Mouse (Mus musculus) thymus, adult 2 months (tissue): ENCODE results near the gene Mlec. TPM values are rescaled to one million over a fixed set of nuclear protein-coding genes. Genes with fewer than 3 reads are reported as not detected.
A peak's percentile ranks its signal among the peaks of the same experiment; 100 is the strongest.
"Not testable (repeated sequence)": the region's sequence is repeated elsewhere in the genome, so short reads cannot be mapped to it uniquely, and the experiment has no call there.

Experiments used
- DNase-seq: peaks from one replicate; pipeline ENCODE4 v3.0.0; 2021
- H3K27ac ChIP-seq: fragments of 200-500 bp; 2 replicates; pipeline ENCODE4 v1.5.1; 2012; ENCODE audit warnings: low read length, control low read depth; ENCODE audit not compliant: control insufficient read depth, insufficient read depth
- H3K27me3 ChIP-seq: fragments of 200-500 bp; 2 replicates; pipeline ENCODE4 v1.6.1; 2012; ENCODE audit warnings: mild to moderate bottlenecking, low read length, moderate library complexity, mixed read lengths; ENCODE audit not compliant: control insufficient read depth, insufficient read depth
- H3K36me3 ChIP-seq: fragments of 200-500 bp; 2 replicates; pipeline ENCODE4 v1.6.1; 2012; ENCODE audit warnings: mild to moderate bottlenecking, low read length, moderate library complexity; ENCODE audit not compliant: control insufficient read depth, insufficient read depth
- H3K4me1 ChIP-seq: fragments of 200-500 bp; replicated peaks from 2 replicates; pipeline ENCODE4 v1.6.1; 2012; ENCODE audit warnings: low read length; ENCODE audit not compliant: control insufficient read depth, insufficient read depth
- H3K4me3 ChIP-seq: fragments of 200-500 bp; 2 replicates; pipeline ENCODE4 v1.5.1; 2012; ENCODE audit warnings: mild to moderate bottlenecking, low read length, control low read depth, moderate library complexity; ENCODE audit not compliant: control insufficient read depth, insufficient read depth
- CTCF ChIP-seq: fragments of 200-500 bp; IDR thresholded peaks from 2 replicates; pipeline ENCODE4 v1.5.1; 2012; ENCODE audit warnings: mild to moderate bottlenecking, control low read depth, low read length, moderate library complexity, borderline replicate concordance; ENCODE audit not compliant: control insufficient read depth, poor library complexity, insufficient read depth; ENCODE audit errors: extremely low read depth
- POLR2A ChIP-seq: fragments of 200-500 bp; IDR thresholded peaks from 2 replicates; pipeline ENCODE4 v1.6.1; 2012; ENCODE audit warnings: mild to moderate bottlenecking, low read length, control low read depth, moderate library complexity; ENCODE audit not compliant: control insufficient read depth, poor library complexity, insufficient read depth; ENCODE audit errors: extremely low read depth
- WGBS: fragments of 180-500 bp; shearing (Covaris S2); methylation state at CpG from one replicate; pipeline ENCODE4 v1.1.7; 2018; 5-methylcytosine and 5-hydroxymethylcytosine counted together
- polyA plus RNA-seq: library from polyadenylated mRNA; depleted of rRNA; stranded (reverse); fragments of >200 nt; gene quantifications from 2 replicates; pipeline ENCODE4 v1.2.3, GENCODE M21; 2012

Mlec gene
- polyA plus RNA-seq, 1 experiment, result 95.0 TPM

GRCm38 (mm10) chr5:115151457-115151856 is 6.5 kb downstream of the Mlec start:
- DNase-seq, result no peak
- WGBS, result 82% methylated on average over 13 of the region's 13 CpGs
- H3K27ac ChIP-seq, result 0 out of 2 replicates have a peak overlapping the region, but pooled peaks have one; percentile 4
- H3K27me3 ChIP-seq, result no peaks in the 10 kb centered on the region
- TF ChIP-seq POLR2A (no peak), CTCF (no peak)
- no peak overlapping the region for H3K4me3 ChIP-seq
- H3K4me1 ChIP-seq, result peaks cover 51% of the 10 kb centered on the region
- H3K36me3 ChIP-seq, result peaks cover 42% of the 10 kb centered on the region

GRCm38 (mm10) chr5:115150991-115151390 is 7.0 kb downstream of the Mlec start:
- Histone ChIP-seq H3K4me1 (peaks cover 50% of the 10 kb centered on the region), H3K27ac (peak overlapping the region; percentile 49), H3K36me3 (peaks cover 47% of the 10 kb centered on the region)

GRCm38 (mm10) chr5:115149675-115150459 is 8.1 kb downstream of the Mlec start:
- peaks cover 47% of the 10 kb centered on the region for H3K36me3 ChIP-seq
- DNase-seq, result no peak
- H3K4me3 ChIP-seq, result no peak overlapping the region
- H3K27ac ChIP-seq, result no peak overlapping the region
- 94% methylated on average over 14 of the region's 14 CpGs for WGBS
- H3K4me1 ChIP-seq, result peaks cover 39% of the 10 kb centered on the region
- no peak for TF ChIP-seq POLR2A
- TF ChIP-seq CTCF, result no peak
- H3K27me3 ChIP-seq, result no peaks in the 10 kb centered on the region

More at GRCm38 (mm10) chr5:115150991-115151390, 7.0 kb downstream of the Mlec start:
- H3K27me3 ChIP-seq, result no peaks in the 10 kb centered on the region
- TF ChIP-seq CTCF (no peak), POLR2A (no peak)
- DNase-seq, result peak; percentile 20
- WGBS, result 35% methylated on average over 5 of the region's 5 CpGs
- H3K4me3 ChIP-seq, result no peak overlapping the region

- no CpG with 5 or more reads among the region's 1 CpGs for WGBS
- Histone ChIP-seq H3K36me3 (peaks cover 47% of the 10 kb centered on the region), H3K4me1 (peaks cover 33% of the 10 kb centered on the region)
- DNase-seq, H3K27me3 ChIP-seq, H3K27ac ChIP-seq, H3K4me3 ChIP-seq: not testable (repeated sequence)
These were observed 9.1 kb downstream of the Mlec start for GRCm38 (mm10) chr5:115148872-115149271.

- peaks cover 29% of the 10 kb centered on the region for H3K4me1 ChIP-seq
- peaks cover 47% of the 10 kb centered on the region for H3K36me3 ChIP-seq
- TF ChIP-seq POLR2A, result no peak
- no peak for TF ChIP-seq CTCF
- no peak overlapping the region for H3K4me3 ChIP-seq
- no peaks in the 10 kb centered on the region for H3K27me3 ChIP-seq
- DNase-seq, result no peak
- 94% methylated on average over 8 of the region's 8 CpGs for WGBS
- H3K27ac ChIP-seq, result no peak overlapping the region
These were observed 9.6 kb downstream of the Mlec start for GRCm38 (mm10) chr5:115148378-115148777.

GRCm38 (mm10) chr5:115147388-115147787 is 10.6 kb downstream of the Mlec start:
- H3K27ac ChIP-seq, result no peak overlapping the region
- 94% methylated on average over 3 of the region's 3 CpGs for WGBS

GRCm38 (mm10) chr5:115146747-115147130 is 11.2 kb downstream of the Mlec start:
- Histone ChIP-seq H3K4me1 (peaks cover 15% of the 10 kb centered on the region), H3K4me3 (no peak overlapping the region), H3K27ac (no peak overlapping the region), H3K27me3 (no peaks in the 10 kb centered on the region), H3K36me3 (peaks cover 47% of the 10 kb centered on the region)
- DNase-seq, result no peak
- TF ChIP-seq POLR2A (no peak), CTCF (no peak)

More at GRCm38 (mm10) chr5:115147388-115147787, 10.6 kb downstream of the Mlec start:
- Histone ChIP-seq H3K4me1 (peaks cover 19% of the 10 kb centered on the region), H3K27me3 (no peaks in the 10 kb centered on the region), H3K4me3 (no peak overlapping the region), H3K36me3 (peaks cover 47% of the 10 kb centered on the region)
- DNase-seq, result no peak
- no peak for TF ChIP-seq CTCF
- TF ChIP-seq POLR2A, result no peak
